Mouse (Mus musculus): Measurements from ENCODE around the gene Tnfrsf25.

DNA sequence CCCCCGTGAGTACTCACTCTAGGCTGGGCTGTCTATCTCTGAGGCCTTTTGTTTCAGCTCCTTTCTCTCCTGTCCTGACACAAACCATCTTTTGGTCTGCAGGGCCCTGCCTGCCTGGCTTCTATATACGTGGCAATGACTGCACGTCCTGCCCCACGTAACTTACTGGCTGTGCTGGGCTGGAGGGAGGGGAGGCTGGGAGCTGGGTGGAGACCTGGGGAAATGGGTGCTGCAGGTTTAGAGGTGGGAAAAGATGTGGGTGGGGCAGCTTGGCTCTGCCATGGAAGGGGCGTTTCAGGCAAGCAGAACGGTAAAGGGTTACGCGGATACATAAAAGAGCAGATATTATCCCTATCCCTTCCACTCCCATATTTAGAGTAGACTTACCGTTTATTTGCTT, 1.8 kb downstream of the Tnfrsf25 start:
- TF ChIP-seq CTCF (IDR thresholded peaks at IDR 0.05) (no peak), EP300 (IDR thresholded peaks at IDR 0.05) (no peak)
